In the genomic region with DNA sequence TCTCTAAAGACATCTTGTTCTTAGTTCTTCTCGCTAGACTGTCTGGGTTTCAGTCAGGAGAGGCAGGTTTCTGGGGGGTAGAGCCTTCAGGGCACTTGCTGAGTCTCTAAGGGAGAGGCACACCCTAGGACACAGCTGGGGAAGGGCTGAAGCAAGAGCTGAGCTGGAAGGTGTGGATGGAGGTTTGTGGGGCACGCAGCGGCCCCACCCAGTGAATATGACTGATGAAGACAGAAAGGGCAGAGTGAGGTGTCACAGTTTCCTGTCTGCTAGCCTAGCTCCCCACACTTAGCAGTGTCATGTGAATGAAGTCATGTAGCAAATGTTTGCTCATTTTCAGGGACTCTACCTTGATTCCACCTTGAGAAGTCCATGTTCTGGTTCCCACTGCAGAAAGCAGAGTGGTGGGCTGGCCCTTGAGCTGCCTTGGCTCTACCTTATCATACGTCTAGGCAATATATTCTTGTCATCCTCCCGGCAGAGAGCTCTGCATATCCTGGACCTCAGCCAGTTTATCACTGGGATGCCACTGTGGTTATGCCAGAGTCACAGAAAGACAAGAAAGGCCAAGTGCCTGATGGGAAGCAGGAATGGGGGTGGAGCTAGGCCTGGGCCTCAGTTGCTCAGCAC, we compare ENCODE assay signal across 13 mouse cellular contexts.
DNase-seq lines count a peak whose midpoint lies in the region; ATAC-seq and TF ChIP-seq lines count a peak whose summit lies in the region.
"Had no signal": no experiment of that assay in that cellular context is flagged by ENCODE, and none has a peak within 500 bp of the region (broad histone marks: within the 10 kb centered on the region; RNA-seq: fewer than 3 reads in every experiment).

No protein-coding gene starts in this region.

- TF ChIP-seq CTCF in heart, postnatal 0 days (IDR thresholded peaks at IDR 0.05; ENCODE audit: low read depth): no peak

- H3K9ac ChIP-seq in heart, postnatal 0 days (replicated peaks; ENCODE audit: low read depth, low read length): no peak overlapping the region
- H3K9ac ChIP-seq: midbrain, embryonic 12.5 days had no signal

- no peak for TF ChIP-seq EP300 in heart, postnatal 0 days (IDR thresholded peaks at IDR 0.05; ENCODE audit: low read depth)

- ATAC-seq in heart, postnatal 0 days (ENCODE audit: insufficient read depth, low read depth): no peak
- ATAC-seq in common myeloid progenitor, adult 5-6 weeks (replicated peaks; ENCODE audit: low read depth, poor library complexity, severe bottlenecking): peak; percentile 54

- no peaks in the 10 kb centered on the region for H3K9me3 ChIP-seq in heart, postnatal 0 days (replicated peaks; ENCODE audit: control insufficient read depth, low read length)
- H3K9me3 ChIP-seq: midbrain, embryonic 12.5 days had no signal

- peak; percentile 59 for DNase-seq in adrenal gland, adult 2 months
- no peak for DNase-seq in adrenal gland, adult 18-20 months (ENCODE audit: low spot score in 2 of 2)
- no peak for DNase-seq in heart, postnatal 0 days (ENCODE audit: low spot score)
- DNase-seq in heart, postnatal 4 days: no peak
- peak; percentile 19 to 37 for DNase-seq in thymus, postnatal 36 days
- no peak for DNase-seq in lung, postnatal 25 days (ENCODE audit: low spot score)
- DNase-seq in urinary bladder, adult 18-20 months (ENCODE audit: low spot score in 2 of 2): no peak
- DNase-seq: B cell, adult 2 months; gastrocnemius, postnatal 14 days had no signal

- no peaks in the 10 kb centered on the region for H3K27me3 ChIP-seq in heart, postnatal 0 days (ENCODE audit: control insufficient read depth, insufficient read depth, low read length)
- H3K27me3 ChIP-seq: midbrain, embryonic 12.5 days had no signal

- WGBS in heart, postnatal 0 days: 61% methylated on average over 5 of the region's 5 CpGs

- H3K36me3 ChIP-seq in heart, postnatal 0 days (replicated peaks; ENCODE audit: control insufficient read depth, insufficient read depth, low read length): peaks cover 17% of the 10 kb centered on the region
- H3K36me3 ChIP-seq: G1E; midbrain, embryonic 12.5 days had no signal

- H3K4me1 ChIP-seq in heart, postnatal 0 days (ENCODE audit: control insufficient read depth, insufficient read depth): peaks cover 24% of the 10 kb centered on the region
- H3K4me1 ChIP-seq: midbrain, embryonic 12.5 days had no signal

- H3K4me3 ChIP-seq in heart, postnatal 0 days (ENCODE audit: low read depth, low read length): no peak overlapping the region
- H3K4me3 ChIP-seq: midbrain, embryonic 12.5 days had no signal

- H3K27ac ChIP-seq in heart, postnatal 0 days (ENCODE audit: low read depth): peak overlapping the region; percentile 37; the same call in 1 of the 2 replicates
- H3K27ac ChIP-seq: midbrain, embryonic 12.5 days had no signal

- H3K4me2 ChIP-seq in heart, postnatal 0 days (ENCODE audit: low read depth, low read length): no peak overlapping the region
- H3K4me2 ChIP-seq: liver, embryonic 11.5 days; midbrain, embryonic 12.5 days had no signal

Comparison
In these comparisons a context has a peak if more than half of its experiments do, and no peak if none do; other contexts are left out.
1. DNase-seq: peak in adrenal gland, adult 2 months (single experiment) and thymus, postnatal 36 days (2 of 2); none in adrenal gland, adult 18-20 months (0 of 2), heart, postnatal 0 days (single experiment), heart, postnatal 4 days (single experiment), lung, postnatal 25 days (single experiment) and urinary bladder, adult 18-20 months (0 of 2).